Mouse (Mus musculus) spleen, postnatal 14 days (tissue): Measurements from ENCODE around the gene Hexim2.

Experiments used
- DNase-seq, 2 experiments: peaks; one replicate each; pipeline ENCODE4 v3.0.0; 2021 to 2022; ENCODE audit warnings: low spot score in 2 of 2

Gene Hexim2

DNA sequence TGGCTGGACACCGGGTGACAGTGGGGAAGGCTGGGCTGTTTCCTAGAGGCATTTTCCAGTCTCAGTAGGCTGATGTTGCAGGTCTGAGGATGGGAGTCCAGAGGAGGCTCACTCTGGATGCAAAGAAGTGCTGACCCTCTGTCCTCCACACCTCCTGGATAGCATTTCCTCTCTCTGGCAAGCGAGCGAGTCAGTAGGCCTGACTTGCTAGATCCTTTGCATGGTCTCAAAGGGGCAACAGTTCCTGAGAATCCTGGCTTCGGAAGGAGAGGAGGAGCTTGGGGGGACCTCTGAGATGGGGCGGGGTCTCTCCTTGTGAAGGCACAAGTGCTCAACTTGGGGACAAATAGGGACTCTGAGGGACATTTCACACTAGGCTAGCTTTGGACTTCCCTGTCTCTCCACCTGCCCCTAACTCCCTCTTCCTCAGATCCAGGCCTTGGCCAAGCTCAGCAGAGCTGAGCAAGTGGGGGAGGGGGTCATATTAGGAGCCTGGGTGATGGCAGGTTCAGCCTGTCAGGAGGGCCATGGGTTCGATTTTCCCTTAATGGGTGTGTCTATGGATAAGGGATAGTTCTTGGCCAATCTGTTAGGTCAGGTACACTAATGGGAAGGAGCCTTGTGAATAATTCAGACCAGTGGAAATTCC lies 40.3 kb downstream of the Hexim2 start:
- no peak for DNase-seq

- DNase-seq = no peak
Observed at GRCm38 (mm10) chr11:103173041-103173770, 41.0 kb downstream of the Hexim2 start.

DNA sequence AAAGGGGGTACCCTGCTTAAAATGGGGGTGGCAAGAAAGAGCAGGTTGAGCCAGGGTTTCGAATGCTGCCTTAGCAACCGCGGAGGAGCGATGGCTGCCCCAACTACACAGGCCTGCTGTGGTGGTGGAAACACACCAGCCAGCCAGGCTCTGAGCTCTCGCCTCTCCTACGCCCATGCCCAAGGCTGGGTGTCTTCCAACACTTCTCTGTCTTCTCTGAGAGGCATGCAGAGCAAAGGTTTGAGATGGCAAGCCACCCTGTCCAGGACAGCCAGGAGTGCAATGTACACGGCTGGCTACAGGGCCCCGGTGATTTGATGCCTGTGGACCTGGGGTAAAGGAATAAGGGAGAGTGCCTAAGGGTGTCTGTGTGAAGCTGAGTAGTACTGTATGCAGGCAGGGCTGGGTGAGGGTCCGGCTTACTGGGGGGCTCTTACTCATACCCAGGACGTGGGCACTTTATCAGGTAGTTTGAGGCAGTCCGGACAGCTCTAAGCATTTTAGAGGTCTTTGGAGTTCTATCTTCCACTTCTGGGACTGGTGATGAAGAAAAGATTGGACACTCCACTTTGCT lies 41.6 kb downstream of the Hexim2 start:
- no peak for DNase-seq

- no peak for DNase-seq
Observed at GRCm38 (mm10) chr11:103174411-103174832, 42.2 kb downstream of the Hexim2 start.

- peak; percentile 66 to 74 for DNase-seq
Observed at GRCm38 (mm10) chr11:103174891-103175391, 42.7 kb downstream of the Hexim2 start.

GRCm38 (mm10) chr11:103175688-103176442 lies 43.6 kb downstream of the Hexim2 start:
- DNase-seq = no peak

- no peak for DNase-seq
Observed at GRCm38 (mm10) chr11:103176510-103176909, 44.3 kb downstream of the Hexim2 start.

DNA sequence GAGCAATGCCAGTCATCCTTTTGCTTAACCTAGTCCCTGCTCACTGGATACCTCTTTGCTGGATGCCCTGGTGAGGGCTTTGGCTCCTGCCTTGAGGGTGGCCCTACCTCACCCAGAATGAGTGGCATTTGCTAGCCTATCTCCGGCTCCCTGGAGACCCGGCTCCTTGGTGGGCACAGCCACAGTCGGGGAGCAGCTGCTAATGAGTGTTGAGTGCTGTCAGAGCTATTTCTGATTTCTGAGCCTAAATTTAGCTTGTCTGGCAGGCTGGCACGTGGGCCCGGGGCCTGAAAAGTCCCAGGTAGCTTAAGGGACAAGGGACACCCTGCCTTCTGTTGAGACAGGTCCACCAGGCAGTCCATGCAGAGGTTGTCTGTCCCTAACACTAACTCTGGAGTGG lies 45.0 kb downstream of the Hexim2 start:
- DNase-seq = no peak

DNA sequence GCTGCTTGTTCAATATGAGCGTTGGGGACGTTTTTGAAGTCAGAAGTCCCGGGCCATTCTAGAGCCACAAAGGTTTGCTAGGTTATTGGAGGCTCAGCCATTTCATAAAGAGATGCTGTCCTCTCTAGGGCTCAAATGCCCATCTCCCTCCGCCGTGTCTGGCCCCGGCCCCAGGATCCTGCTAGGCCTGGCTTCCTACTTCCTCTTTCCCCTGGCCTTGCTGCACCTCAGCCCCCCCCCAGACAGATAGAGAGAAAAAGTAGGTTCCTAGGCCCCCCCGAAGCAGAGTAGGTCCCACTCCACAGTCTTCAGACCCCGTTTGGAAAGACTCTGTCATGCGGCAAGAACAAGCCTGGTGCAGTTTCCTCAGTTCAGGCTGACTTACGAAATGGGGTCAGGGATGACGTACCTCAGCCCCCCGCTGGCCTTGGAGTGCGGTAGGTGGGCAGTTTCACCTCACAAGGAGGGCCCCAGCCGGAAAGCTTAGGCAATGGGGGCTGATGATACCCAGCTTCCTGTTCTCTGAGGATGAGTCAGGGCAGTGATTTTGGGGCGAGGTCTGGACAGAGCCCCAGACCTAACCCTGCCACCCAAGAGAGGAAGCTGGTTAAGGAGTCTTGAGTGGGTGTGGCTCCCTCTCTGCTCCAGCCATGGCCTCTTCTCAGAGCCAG lies 45.7 kb downstream of the Hexim2 start:
- no peak for DNase-seq

DNA sequence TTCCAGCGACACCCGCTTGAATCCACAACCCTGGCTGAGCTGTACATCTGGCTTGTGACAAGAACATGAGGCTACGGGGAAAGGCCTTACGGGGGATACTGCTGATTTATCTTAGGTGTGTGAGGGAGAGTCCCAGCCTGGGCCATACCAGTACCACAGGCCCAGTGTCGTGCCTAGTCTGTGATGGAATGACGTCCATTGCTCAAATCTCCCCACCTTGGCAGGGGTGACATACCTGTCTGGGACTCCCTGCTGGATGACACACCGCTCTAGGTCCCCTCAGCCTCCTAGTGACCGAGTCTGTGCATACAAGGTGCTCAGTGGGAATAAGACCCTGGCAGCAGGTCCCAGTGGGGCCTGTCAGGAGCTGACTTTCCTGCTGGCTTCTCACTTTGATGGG lies 46.5 kb downstream of the Hexim2 start:
- no peak for DNase-seq

- DNase-seq = no peak
Observed at GRCm38 (mm10) chr11:103180426-103180825, 48.2 kb downstream of the Hexim2 start.

DNA sequence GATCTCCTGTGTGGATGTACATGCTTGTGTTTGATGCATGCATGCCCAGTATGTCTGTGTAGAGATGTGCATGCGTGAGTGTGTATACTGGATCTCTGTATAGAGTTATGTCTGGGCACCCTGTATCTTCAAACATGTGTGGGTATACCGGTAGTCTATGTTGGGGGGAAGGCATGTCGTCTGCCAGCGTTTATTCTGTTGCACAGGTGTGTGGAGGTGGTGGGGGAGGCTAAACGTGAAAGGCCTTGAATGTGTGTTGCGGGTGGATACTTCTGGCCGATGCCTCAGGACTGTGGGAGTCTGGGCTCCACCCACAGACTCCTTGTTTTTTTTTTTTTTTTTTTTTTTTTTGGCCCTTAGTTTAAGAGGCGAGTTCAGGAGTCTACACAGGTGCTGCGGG lies 49.1 kb downstream of the Hexim2 start:
- DNase-seq = no peak

- no peak for DNase-seq
Observed at GRCm38 (mm10) chr11:103181911-103182310, 49.7 kb downstream of the Hexim2 start.

GRCm38 (mm10) chr11:103184891-103185290 lies 52.7 kb downstream of the Hexim2 start:
- no peak for DNase-seq
